Mouse (Mus musculus) spleen, adult 2 months (tissue): ENCODE measurements around the gene Apoa4. TPM values are rescaled to one million over a fixed set of nuclear protein-coding genes. Genes with fewer than 3 reads are reported as not detected.
A peak's percentile ranks its signal among the peaks of the same experiment; 100 is the strongest.

Experiments used
- DNase-seq, 2 experiments: peaks; one replicate each; pipeline versions ENCODE4 v3.0.0 to v3.0.0-alpha.2; 2012 to 2021; ENCODE audit warnings: low spot score in 2 of 2, low read depth in 1 of 2
- H3K27ac ChIP-seq: fragments of 200-500 bp; 2 replicates; pipeline ENCODE4 v1.5.1; 2012; ENCODE audit warnings: low read length, inconsistent platforms; ENCODE audit not compliant: insufficient read depth
- H3K27me3 ChIP-seq: fragments of 200-500 bp; 2 replicates; pipeline ENCODE4 v1.6.1; 2012; ENCODE audit warnings: mild to moderate bottlenecking, moderate library complexity, low read length, inconsistent platforms; ENCODE audit not compliant: control insufficient read depth, insufficient read depth
- H3K36me3 ChIP-seq: fragments of 200-500 bp; 2 replicates; pipeline ENCODE4 v1.6.1; 2012; ENCODE audit warnings: mild to moderate bottlenecking, low read length, inconsistent platforms; ENCODE audit not compliant: control insufficient read depth, insufficient read depth
- H3K4me1 ChIP-seq: fragments of 200-500 bp; 2 replicates; pipeline ENCODE4 v1.6.1; 2011; ENCODE audit warnings: inconsistent platforms; ENCODE audit not compliant: control insufficient read depth, insufficient read depth, insufficient read length
- H3K4me3 ChIP-seq: fragments of 200-500 bp; 2 replicates; pipeline ENCODE4 v1.5.1; 2011; ENCODE audit warnings: mild to moderate bottlenecking, inconsistent platforms; ENCODE audit not compliant: insufficient read depth, insufficient read length; ENCODE audit errors: extremely low read depth
- CTCF ChIP-seq: fragments of 200-500 bp; IDR thresholded peaks from 2 replicates; pipeline ENCODE4 v1.5.1; 2011; ENCODE audit warnings: mild to moderate bottlenecking, inconsistent platforms; ENCODE audit not compliant: insufficient read depth, insufficient read length, insufficient replicate concordance; ENCODE audit errors: extremely low read depth
- POLR2A ChIP-seq: fragments of 200-500 bp; IDR thresholded peaks from 2 replicates; pipeline ENCODE4 v1.6.1; 2011; ENCODE audit warnings: low read depth, low read length, inconsistent platforms
- WGBS: fragments of 180-500 bp; shearing (Covaris S2); methylation state at CpG from one replicate; pipeline ENCODE4 v1.1.7; 2018; 5-methylcytosine and 5-hydroxymethylcytosine counted together
- polyA plus RNA-seq: library from polyadenylated mRNA; depleted of rRNA; stranded (reverse); fragments of >200 nt; gene quantifications from 2 replicates; pipeline ENCODE4 v1.2.3, GENCODE M21; 2012

The Apoa4 gene
- polyA plus RNA-seq, 1 experiment = 0.33 TPM

- no peak overlapping the region for H3K4me3 ChIP-seq
- 76% methylated on average over 11 of the region's 11 CpGs for WGBS
These were observed 24.9 kb upstream of the Apoa4 start for GRCm38 (mm10) chr9:46215338-46216322.

DNA sequence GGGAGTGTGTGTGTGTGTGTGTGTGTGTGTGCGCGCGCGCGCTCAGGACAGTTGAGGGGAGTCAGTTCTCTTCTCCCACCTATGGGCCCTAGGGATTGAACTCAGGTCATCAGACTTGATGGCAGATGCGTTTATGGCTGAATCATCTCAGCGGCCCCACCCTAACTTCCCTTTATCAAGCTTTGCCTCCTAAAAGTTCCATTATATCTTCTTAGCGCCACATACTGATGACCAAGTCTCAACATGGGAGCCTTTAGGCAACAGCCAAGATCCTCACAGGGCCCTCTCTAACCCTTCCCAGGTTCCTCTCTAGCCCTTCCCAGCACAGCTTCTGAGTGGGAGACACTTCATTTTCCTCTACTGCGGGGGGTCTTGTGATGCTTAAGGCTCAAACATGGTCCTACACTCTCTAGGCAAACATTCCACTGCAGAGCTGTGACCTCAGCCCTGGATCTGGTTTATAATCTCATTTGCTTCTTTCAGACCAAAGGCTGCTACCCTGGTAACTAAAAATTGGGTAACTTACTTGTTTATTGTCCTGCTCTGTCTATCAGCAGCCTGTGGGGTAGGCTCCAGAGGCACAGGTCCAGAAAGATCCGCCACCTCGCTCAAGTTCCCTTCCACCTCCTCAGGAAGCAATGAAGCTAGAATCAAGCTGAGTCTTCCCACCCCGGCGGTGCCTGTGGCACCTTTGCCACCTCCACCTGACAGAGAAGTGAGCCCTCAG lies 23.6 kb upstream of the Apoa4 start:
- H3K4me1 ChIP-seq = no peaks in the 10 kb centered on the region
- TF ChIP-seq CTCF (no peak), POLR2A (no peak)
- H3K36me3 ChIP-seq = peaks cover 15% of the 10 kb centered on the region
- H3K4me3 ChIP-seq = no peak overlapping the region
- WGBS = 94% methylated on average over 13 of the region's 13 CpGs
- no peak overlapping the region for H3K27ac ChIP-seq
- DNase-seq = no peak
- H3K27me3 ChIP-seq = no peaks in the 10 kb centered on the region

More at GRCm38 (mm10) chr9:46215338-46216322, 24.9 kb upstream of the Apoa4 start:
- Histone ChIP-seq H3K36me3 (peaks cover 16% of the 10 kb centered on the region), H3K27ac (no peak overlapping the region), H3K27me3 (no peaks in the 10 kb centered on the region), H3K4me1 (no peaks in the 10 kb centered on the region)
- TF ChIP-seq CTCF (no peak), POLR2A (no peak)
- DNase-seq = no peak

- WGBS = 81% methylated on average over 9 of the region's 9 CpGs
- Histone ChIP-seq H3K27ac (no peak overlapping the region), H3K4me1 (no peaks in the 10 kb centered on the region), H3K4me3 (no peak overlapping the region), H3K36me3 (peaks cover 16% of the 10 kb centered on the region), H3K27me3 (no peaks in the 10 kb centered on the region)
- DNase-seq = no peak
- no peak for TF ChIP-seq CTCF
- TF ChIP-seq POLR2A = no peak
These were observed 22.3 kb upstream of the Apoa4 start for GRCm38 (mm10) chr9:46218176-46218575.

- H3K4me3 ChIP-seq = no peak overlapping the region
- 78% methylated on average over 6 of the region's 6 CpGs for WGBS
- no peak for TF ChIP-seq CTCF
- no peak for TF ChIP-seq POLR2A
- H3K27ac ChIP-seq = 0 out of 2 replicates have a peak overlapping the region, but pooled peaks have one; percentile 21
- H3K27me3 ChIP-seq = no peaks in the 10 kb centered on the region
- DNase-seq = no peak
- H3K36me3 ChIP-seq = peaks cover 18% of the 10 kb centered on the region
- H3K4me1 ChIP-seq = no peaks in the 10 kb centered on the region
These were observed 17.4 kb upstream of the Apoa4 start for GRCm38 (mm10) chr9:46223090-46223489.

DNA sequence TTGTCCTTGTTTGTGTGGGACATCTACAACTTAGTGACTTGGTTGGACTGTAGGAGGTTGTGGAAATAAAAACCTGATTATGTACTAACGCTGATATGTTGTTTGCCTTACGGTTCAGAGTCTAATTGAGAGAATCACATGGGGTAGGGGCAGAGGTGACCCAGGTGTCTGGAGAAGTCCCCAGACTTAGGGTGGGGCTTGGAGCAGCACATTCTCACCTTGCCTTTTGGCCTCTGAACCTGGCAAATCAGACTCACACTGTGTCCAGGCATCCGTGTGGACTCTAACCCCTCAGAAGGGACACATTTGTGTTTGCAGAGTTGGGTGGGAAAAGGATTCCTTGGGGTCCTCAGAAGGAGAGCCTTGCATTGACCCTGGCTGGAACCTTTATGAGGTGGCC lies 16.4 kb upstream of the Apoa4 start:
- H3K36me3 ChIP-seq = peaks cover 18% of the 10 kb centered on the region
- TF ChIP-seq CTCF (no peak), POLR2A (no peak)
- no peaks in the 10 kb centered on the region for H3K4me1 ChIP-seq
- H3K4me3 ChIP-seq = no peak overlapping the region
- DNase-seq = no peak
- 94% methylated on average over 3 of the region's 3 CpGs for WGBS
- H3K27ac ChIP-seq = no peak overlapping the region
- no peaks in the 10 kb centered on the region for H3K27me3 ChIP-seq

DNA sequence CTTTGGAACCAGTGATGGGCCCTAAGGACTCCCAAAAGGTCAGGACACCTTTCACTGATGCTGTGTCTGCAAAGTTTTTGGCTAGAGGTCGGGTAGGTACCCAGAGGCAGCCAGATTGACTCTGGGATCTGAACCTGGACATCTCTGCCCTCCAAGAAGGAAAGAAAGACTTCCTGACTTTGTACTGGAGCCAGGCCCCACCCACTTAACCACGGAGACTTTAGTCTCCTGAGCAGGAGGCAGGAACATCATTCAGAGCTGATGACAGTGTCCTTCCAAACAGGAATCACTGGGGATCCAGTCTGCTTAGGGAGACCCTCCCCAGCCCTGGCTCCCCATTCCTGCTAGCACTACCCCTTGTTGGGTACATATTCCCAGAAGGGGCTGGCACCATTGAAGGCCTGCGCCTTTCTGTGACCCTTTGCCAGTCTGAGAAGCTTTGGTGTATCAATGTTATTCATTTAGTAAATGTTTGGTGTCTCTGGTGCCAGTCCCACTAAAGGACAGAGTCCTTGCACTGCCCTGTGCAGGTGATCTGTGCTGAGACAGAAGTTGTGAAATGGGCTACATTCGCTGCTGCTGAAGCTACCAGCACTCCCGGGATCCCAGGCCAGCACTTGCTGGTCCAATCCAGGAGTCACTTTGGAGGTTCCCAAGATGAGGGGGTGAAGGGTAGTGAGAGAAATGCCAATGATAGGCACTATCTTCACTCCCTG lies 15.4 kb upstream of the Apoa4 start:
- Histone ChIP-seq H3K4me3 (no peak overlapping the region), H3K4me1 (peaks cover 3% of the 10 kb centered on the region; the same call in 1 of the 2 replicates), H3K36me3 (peaks cover 18% of the 10 kb centered on the region), H3K27me3 (no peaks in the 10 kb centered on the region), H3K27ac (no peak overlapping the region)
- 67% methylated on average over 5 of the region's 5 CpGs for WGBS
- TF ChIP-seq CTCF (no peak), POLR2A (no peak)
- DNase-seq = no peak
